Mouse (Mus musculus): ENCODE results near the gene Tsga10ip. TPM values are rescaled to one million over a fixed set of nuclear protein-coding genes. Genes with fewer than 3 reads are reported as not detected.

Gene Tsga10ip
- polyA plus RNA-seq, 1 experiment from 2014 or later = not detected

DNA sequence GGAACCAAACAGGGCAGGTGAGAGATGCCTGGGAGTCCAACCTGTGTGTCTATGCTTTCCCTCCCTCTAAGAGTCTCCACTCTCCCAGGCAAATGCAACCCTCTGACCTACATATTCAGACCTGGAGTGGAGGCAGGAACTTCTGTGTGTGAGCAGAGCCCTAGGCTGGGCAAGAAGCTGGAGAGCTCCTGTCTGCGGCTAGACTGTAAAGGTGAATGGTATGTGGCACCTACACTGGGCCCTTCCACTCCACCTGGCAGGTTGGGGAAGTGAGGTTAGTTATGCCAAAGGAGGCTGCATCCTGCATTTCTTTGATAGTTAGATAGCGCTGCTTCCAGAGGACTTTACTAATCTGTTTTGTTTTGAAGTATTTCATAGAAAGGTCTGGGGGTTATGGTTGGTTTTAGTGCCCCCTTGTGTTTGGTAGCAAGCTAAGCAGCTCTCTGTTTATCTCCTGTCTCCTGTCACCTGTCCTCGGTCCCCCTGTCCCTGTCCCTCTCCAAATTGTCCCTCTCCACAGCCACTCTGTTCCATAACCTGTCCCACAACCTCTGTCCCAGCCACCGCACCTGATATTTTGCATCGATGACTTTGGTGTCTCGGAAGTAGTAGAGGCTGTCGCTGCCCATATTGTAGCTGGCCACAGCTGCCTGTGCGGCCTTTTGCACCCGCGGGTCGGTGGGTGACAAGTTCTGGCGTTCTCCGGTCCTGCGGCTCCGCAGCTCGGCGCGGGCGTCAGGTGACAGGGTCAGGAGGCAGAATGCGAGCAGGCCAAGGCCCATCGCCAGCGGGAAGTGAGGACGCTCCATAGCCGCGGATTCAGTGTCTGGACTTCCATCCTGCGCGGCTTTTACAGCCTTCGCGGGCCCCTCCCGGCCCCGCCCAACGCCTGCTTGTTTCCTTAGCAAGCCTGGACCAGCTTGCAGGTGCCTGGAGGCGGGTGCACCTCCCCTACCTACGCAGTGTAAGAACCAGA lies 53.5 kb downstream of the Tsga10ip start:
- WGBS = 6% methylated on average over 34 of the region's 34 CpGs
- peaks cover 17% of the 10 kb centered on the region for H3K27me3 ChIP-seq
- no peak overlapping the region for H3K27ac ChIP-seq
- no peaks in the 10 kb centered on the region for H3K9me3 ChIP-seq
- ATAC-seq (ENCODE audit: low FRiP score) = peak; percentile 33; the same call in 1 of the 2 replicates
- H3K9ac ChIP-seq = peak overlapping the region; percentile 60
- peaks cover 5% of the 10 kb centered on the region for H3K4me1 ChIP-seq
- H3K4me3 ChIP-seq (replicated peaks) = peak overlapping the region; percentile 38
- no peaks in the 10 kb centered on the region for H3K36me3 ChIP-seq (replicated peaks)
- peak overlapping the region; percentile 62 for H3K4me2 ChIP-seq

DNA sequence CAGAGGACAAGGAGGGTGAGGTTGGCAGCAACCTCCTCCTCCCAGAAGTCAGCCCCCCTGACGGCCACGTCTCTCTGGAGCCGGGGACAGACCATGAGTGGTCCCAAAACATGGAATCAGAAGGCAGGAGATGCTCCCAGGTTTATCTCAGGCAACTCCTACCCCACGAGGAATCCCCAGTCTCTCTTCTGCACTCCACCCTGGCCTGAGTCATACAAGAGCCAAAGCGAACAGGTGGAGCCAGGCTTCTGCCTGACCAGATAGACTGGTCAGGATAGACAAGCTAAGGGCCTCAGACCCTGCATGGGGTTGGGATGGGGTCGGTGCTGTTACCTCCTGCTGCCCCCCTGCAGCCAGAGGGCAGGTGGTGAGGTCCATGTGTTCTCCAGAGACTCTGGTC lies 54.3 kb downstream of the Tsga10ip start:
- Histone ChIP-seq H3K9me3 (no peaks in the 10 kb centered on the region), H3K27ac (no peak overlapping the region), H3K27me3 (peaks cover 17% of the 10 kb centered on the region), H3K4me1 (peaks cover 5% of the 10 kb centered on the region), H3K36me3 (replicated peaks) (no peaks in the 10 kb centered on the region), H3K4me3 (replicated peaks) (no peak overlapping the region), H3K9ac (no peak overlapping the region), H3K4me2 (no peak overlapping the region)
- ATAC-seq (ENCODE audit: low FRiP score) = no peak
- WGBS = 81% methylated on average over 6 of the region's 6 CpGs

DNA sequence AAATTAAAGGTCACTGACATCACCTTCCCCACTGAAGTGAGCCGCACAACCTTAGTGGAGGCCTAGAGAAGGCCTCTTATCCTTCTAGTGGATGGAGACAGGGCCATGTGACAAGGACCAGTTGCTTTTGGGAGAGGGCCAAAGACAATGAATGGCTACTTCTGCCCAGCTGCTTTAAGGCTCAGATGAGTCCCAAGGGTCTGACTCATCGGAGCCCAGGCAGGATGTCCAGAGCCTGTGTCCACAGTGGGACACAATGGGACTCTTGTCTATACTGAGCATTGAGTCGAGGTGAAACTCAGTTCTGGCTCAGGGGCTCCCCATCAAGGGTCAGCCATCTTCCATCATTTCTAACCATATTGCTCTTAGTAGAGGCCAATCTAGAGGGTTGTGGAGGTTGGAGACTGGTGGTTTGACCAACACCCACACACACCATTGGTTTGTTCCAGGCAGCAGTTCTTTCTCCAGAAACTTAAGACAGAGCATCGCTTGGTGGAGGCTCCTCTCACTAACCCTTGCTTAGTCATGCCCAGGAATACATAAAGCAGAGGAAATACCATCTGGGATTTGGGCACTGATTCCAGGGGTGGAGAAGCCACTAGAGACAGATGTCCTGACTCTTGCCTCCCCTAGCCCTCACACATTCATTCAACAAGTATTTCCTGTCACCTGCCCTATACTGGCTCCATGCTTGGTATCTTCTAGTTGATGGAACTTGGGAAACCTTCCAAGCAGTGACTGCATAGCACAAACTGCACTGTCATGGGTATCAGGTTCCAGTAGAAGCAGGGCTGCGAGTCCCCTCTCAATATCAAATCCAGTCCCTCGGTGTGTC lies 56.8 kb downstream of the Tsga10ip start:
- Histone ChIP-seq H3K36me3 (replicated peaks) (no peaks in the 10 kb centered on the region), H3K27me3 (peaks cover 14% of the 10 kb centered on the region), H3K4me2 (no peak overlapping the region), H3K4me1 (peaks cover 5% of the 10 kb centered on the region), H3K27ac (no peak overlapping the region), H3K4me3 (replicated peaks) (no peak overlapping the region), H3K9me3 (no peaks in the 10 kb centered on the region), H3K9ac (no peak overlapping the region)
- ATAC-seq (ENCODE audit: low FRiP score) = no peak
- WGBS = 82% methylated on average over 6 of the region's 6 CpGs

DNA sequence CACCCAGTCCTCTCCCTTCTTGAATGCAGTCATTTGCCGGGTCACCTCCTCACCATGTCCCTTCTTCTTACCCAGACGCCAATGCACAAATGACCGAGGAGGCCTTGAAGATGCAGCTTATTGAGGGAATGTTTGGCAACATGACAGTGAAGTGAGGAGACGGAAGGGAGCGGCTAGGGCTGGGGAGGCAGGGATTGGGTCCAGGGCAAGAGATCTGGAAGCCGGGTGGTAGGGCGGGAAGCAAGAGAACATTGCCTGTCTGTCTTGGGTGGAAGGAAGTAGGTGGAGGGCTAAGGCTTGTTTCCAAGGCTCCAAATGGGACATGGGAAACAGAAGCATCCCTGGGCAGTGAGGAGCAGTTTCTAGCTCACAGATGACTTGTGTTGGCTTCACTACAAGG lies 61.0 kb downstream of the Tsga10ip start:
- 88% methylated on average over 7 of the region's 7 CpGs for WGBS

More for the DNA sequence above, 61.0 kb downstream of the Tsga10ip start:
- ATAC-seq (ENCODE audit: low FRiP score) = no peak
- H3K27ac ChIP-seq = no peak overlapping the region
- no peak overlapping the region for H3K4me2 ChIP-seq
- no peaks in the 10 kb centered on the region for H3K27me3 ChIP-seq
- H3K9ac ChIP-seq = no peak overlapping the region
- H3K9me3 ChIP-seq = no peaks in the 10 kb centered on the region
- no peak overlapping the region for H3K4me3 ChIP-seq (replicated peaks)
- H3K4me1 ChIP-seq = no peaks in the 10 kb centered on the region
- no peaks in the 10 kb centered on the region for H3K36me3 ChIP-seq (replicated peaks)

Other genes with a start within 250 kb of the Tsga10ip start
- 29.4 and 30.9 TPM in 2 replicates for gene Pacs1, start 129.4 kb downstream of the Tsga10ip start, polyA plus RNA-seq (2016; fragmentation: Nextera tagmentation; extraction: Ambion mirVana)
- gene Sf3b2, start 107.1 kb downstream of the Tsga10ip start, polyA plus RNA-seq (2016; fragmentation: Nextera tagmentation; extraction: Ambion mirVana) = 415 and 417 TPM in 2 replicates
- 17.5 and 21.8 TPM in 2 replicates for gene Gal3st3, start 104.2 kb downstream of the Tsga10ip start, polyA plus RNA-seq (2016; fragmentation: Nextera tagmentation; extraction: Ambion mirVana)
- not detected in 2 replicates for gene Catsper1, start 66.8 kb downstream of the Tsga10ip start, polyA plus RNA-seq (2016; fragmentation: Nextera tagmentation; extraction: Ambion mirVana)
- 0.66 and 0.67 TPM in 2 replicates for gene Cst6, start 53.0 kb downstream of the Tsga10ip start, polyA plus RNA-seq (2016; fragmentation: Nextera tagmentation; extraction: Ambion mirVana)
- 75.7 and 78.3 TPM in 2 replicates for gene Eif1ad, start 35.8 kb downstream of the Tsga10ip start, polyA plus RNA-seq (2016; fragmentation: Nextera tagmentation; extraction: Ambion mirVana)
- gene Banf1, start 35.4 kb downstream of the Tsga10ip start, polyA plus RNA-seq (2016; fragmentation: Nextera tagmentation; extraction: Ambion mirVana) = 416 and 423 TPM in 2 replicates
- 113 and 125 TPM in 2 replicates for gene Sart1, start 13.8 kb downstream of the Tsga10ip start, polyA plus RNA-seq (2016; fragmentation: Nextera tagmentation; extraction: Ambion mirVana)
- 257 and 260 TPM in 2 replicates for gene Drap1, start 22.5 kb upstream of the Tsga10ip start, polyA plus RNA-seq (2016; fragmentation: Nextera tagmentation; extraction: Ambion mirVana)
- gene AI837181, start 22.6 kb upstream of the Tsga10ip start, polyA plus RNA-seq (2016; fragmentation: Nextera tagmentation; extraction: Ambion mirVana) = 48.3 and 50.8 TPM in 2 replicates
- not detected in 2 replicates for gene Fosl1, start 45.0 kb upstream of the Tsga10ip start, polyA plus RNA-seq (2016; fragmentation: Nextera tagmentation; extraction: Ambion mirVana)
- 8.0 and 9.0 TPM in 2 replicates for gene Ccdc85b, start 55.4 kb upstream of the Tsga10ip start, polyA plus RNA-seq (2016; fragmentation: Nextera tagmentation; extraction: Ambion mirVana)
- gene Fibp, start 58.1 kb upstream of the Tsga10ip start, polyA plus RNA-seq (2016; fragmentation: Nextera tagmentation; extraction: Ambion mirVana) = 122 and 128 TPM in 2 replicates
- gene Ctsw, start 66.0 kb upstream of the Tsga10ip start, polyA plus RNA-seq (2016; fragmentation: Nextera tagmentation; extraction: Ambion mirVana) = 3.1 and 3.7 TPM in 2 replicates
- gene Efemp2, start 71.4 kb upstream of the Tsga10ip start, polyA plus RNA-seq (2016; fragmentation: Nextera tagmentation; extraction: Ambion mirVana) = 40.2 and 41.9 TPM in 2 replicates
- gene Mus81, start 85.9 kb upstream of the Tsga10ip start, polyA plus RNA-seq (2016; fragmentation: Nextera tagmentation; extraction: Ambion mirVana) = 40.6 and 42.7 TPM in 2 replicates
- 3,168 and 3,195 TPM in 2 replicates for gene Cfl1, start 87.9 kb upstream of the Tsga10ip start, polyA plus RNA-seq (2016; fragmentation: Nextera tagmentation; extraction: Ambion mirVana)
- gene 1700020D05Rik, start 101.3 kb upstream of the Tsga10ip start, polyA plus RNA-seq (2016; fragmentation: Nextera tagmentation; extraction: Ambion mirVana) = 0.26 TPM in 1 of 2 replicates, not detected in the other
- gene Snx32, start 108.0 kb upstream of the Tsga10ip start, polyA plus RNA-seq (2016; fragmentation: Nextera tagmentation; extraction: Ambion mirVana) = 29.3 and 29.5 TPM in 2 replicates
- gene Ovol1, start 158.1 kb upstream of the Tsga10ip start, polyA plus RNA-seq (2016; fragmentation: Nextera tagmentation; extraction: Ambion mirVana) = 0.22 and 0.27 TPM in 2 replicates
- 1.6 TPM in 2 replicates for gene Ap5b1, start 165.5 kb upstream of the Tsga10ip start, polyA plus RNA-seq (2016; fragmentation: Nextera tagmentation; extraction: Ambion mirVana)
- gene Rnaseh2c, start 199.3 kb upstream of the Tsga10ip start, polyA plus RNA-seq (2016; fragmentation: Nextera tagmentation; extraction: Ambion mirVana) = 162 and 191 TPM in 2 replicates
- 65.7 and 77.2 TPM in 2 replicates for gene Kat5, start 207.7 kb upstream of the Tsga10ip start, polyA plus RNA-seq (2016; fragmentation: Nextera tagmentation; extraction: Ambion mirVana)
- 34.1 and 36.9 TPM in 2 replicates for gene Rela, start 235.0 kb upstream of the Tsga10ip start, polyA plus RNA-seq (2016; fragmentation: Nextera tagmentation; extraction: Ambion mirVana)